Mouse (Mus musculus): ENCODE measurements around the gene Slc25a12. TPM values are rescaled to one million over a fixed set of nuclear protein-coding genes. Genes with fewer than 3 reads are reported as not detected.

Gene Slc25a12
- polyA plus RNA-seq, 1 experiment from 2014 or later: 109 TPM

- no peak overlapping the region for H3K27ac ChIP-seq
- no peaks in the 10 kb centered on the region for H3K27me3 ChIP-seq (replicated peaks)
- no peaks in the 10 kb centered on the region for H3K9me3 ChIP-seq
- no peak overlapping the region for H3K9ac ChIP-seq
- no peak overlapping the region for H3K4me3 ChIP-seq
- 93% methylated on average over 4 of the region's 4 CpGs for WGBS
- no peaks in the 10 kb centered on the region for H3K4me1 ChIP-seq
- no peak for ATAC-seq (replicated peaks)
- no peak overlapping the region for H3K4me2 ChIP-seq
- H3K36me3 ChIP-seq (replicated peaks): no peaks in the 10 kb centered on the region; the same call in 1 of the 2 replicates
These were observed 132.1 kb downstream of the Slc25a12 start for GRCm38 (mm10) chr2:71235420-71235819.

DNA sequence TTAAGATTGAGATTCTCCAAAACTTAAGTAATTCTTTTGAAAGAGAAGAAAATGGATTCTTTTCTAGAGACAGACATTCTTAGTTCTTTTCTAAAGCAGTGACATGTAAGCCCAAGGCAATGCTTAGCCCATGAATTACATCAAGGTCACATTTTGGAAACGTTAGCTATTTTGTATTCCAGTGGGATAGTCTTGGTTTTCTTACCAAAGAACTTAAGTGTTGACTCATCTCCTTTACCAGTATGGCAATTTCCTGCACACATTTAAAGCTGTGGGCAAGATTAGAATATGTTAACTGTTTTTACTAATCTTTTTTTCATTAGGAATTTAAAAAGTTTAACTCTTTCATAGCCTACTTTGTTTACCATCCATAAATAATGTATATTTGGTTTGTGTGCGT lies 134.6 kb downstream of the Slc25a12 start:
- 69% methylated on average over 2 of the region's 2 CpGs for WGBS
- no peak for ATAC-seq (replicated peaks)
- H3K36me3 ChIP-seq (replicated peaks): peaks cover 3% of the 10 kb centered on the region; the same call in 1 of the 2 replicates

GRCm38 (mm10) chr2:71231951-71232350 lies 135.6 kb downstream of the Slc25a12 start:
- no peak for ATAC-seq (replicated peaks)
- Histone ChIP-seq H3K9me3 (no peaks in the 10 kb centered on the region), H3K4me2 (no peak overlapping the region), H3K9ac (no peak overlapping the region), H3K36me3 (replicated peaks) (peaks cover 3% of the 10 kb centered on the region; the same call in 1 of the 2 replicates), H3K4me3 (no peak overlapping the region), H3K4me1 (no peaks in the 10 kb centered on the region), H3K27ac (no peak overlapping the region), H3K27me3 (replicated peaks) (no peaks in the 10 kb centered on the region)
- WGBS: 89% methylated on average over 5 of the region's 5 CpGs

More for the DNA sequence above, 134.6 kb downstream of the Slc25a12 start:
- no peaks in the 10 kb centered on the region for H3K9me3 ChIP-seq
- no peaks in the 10 kb centered on the region for H3K27me3 ChIP-seq (replicated peaks)
- H3K9ac ChIP-seq: no peak overlapping the region
- no peak overlapping the region for H3K27ac ChIP-seq
- no peak overlapping the region for H3K4me3 ChIP-seq
- H3K4me2 ChIP-seq: no peak overlapping the region
- H3K4me1 ChIP-seq: no peaks in the 10 kb centered on the region

DNA sequence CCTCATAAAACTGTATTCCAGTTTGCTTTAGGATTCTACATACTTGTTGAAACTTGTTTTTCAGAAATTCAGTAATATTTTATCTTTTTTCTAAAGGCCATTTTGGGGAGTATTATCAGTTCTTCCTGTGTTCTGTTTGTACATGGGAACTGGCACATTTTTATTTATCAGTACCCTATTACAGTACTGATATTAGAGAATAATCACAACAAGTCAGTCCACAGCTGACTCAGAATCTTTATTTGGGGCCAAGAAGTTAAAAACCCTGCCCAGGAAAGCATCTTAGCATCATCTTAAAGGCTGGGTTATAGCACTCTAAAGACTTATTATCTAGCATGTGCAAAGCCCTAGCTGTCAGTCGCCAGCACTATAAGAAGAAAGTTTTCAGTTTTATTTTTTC lies 137.9 kb downstream of the Slc25a12 start:
- Histone ChIP-seq H3K9ac (no peak overlapping the region), H3K9me3 (no peaks in the 10 kb centered on the region), H3K36me3 (replicated peaks) (peaks cover 4% of the 10 kb centered on the region; the same call in 1 of the 2 replicates), H3K4me3 (no peak overlapping the region), H3K27ac (no peak overlapping the region), H3K4me1 (no peaks in the 10 kb centered on the region), H3K4me2 (no peak overlapping the region), H3K27me3 (replicated peaks) (no peaks in the 10 kb centered on the region)
- ATAC-seq (replicated peaks): no peak
- WGBS: 86% methylated on average over 1 of the region's 1 CpGs

- Histone ChIP-seq H3K4me3 (no peak overlapping the region), H3K27me3 (replicated peaks) (no peaks in the 10 kb centered on the region), H3K36me3 (replicated peaks) (peaks cover 20% of the 10 kb centered on the region), H3K9ac (no peak overlapping the region), H3K4me2 (no peak overlapping the region), H3K27ac (no peak overlapping the region), H3K9me3 (no peaks in the 10 kb centered on the region), H3K4me1 (no peaks in the 10 kb centered on the region)
- ATAC-seq (replicated peaks): no peak
- WGBS: 25% methylated on average over 1 of the region's 1 CpGs
These were observed 140.2 kb downstream of the Slc25a12 start for GRCm38 (mm10) chr2:71227398-71227797.

Other genes starting within 250 kb of the Slc25a12 start
- 2.1 and 2.9 TPM in 2 replicates for gene Cybrd1, start 249.8 kb downstream of the Slc25a12 start, polyA plus RNA-seq (2015; fragmentation: Nextera tagmentation; extraction: Ambion mirVana)
- 171 and 181 TPM in 2 replicates for gene Dync1i2, start 156.0 kb downstream of the Slc25a12 start, polyA plus RNA-seq (2015; fragmentation: Nextera tagmentation; extraction: Ambion mirVana)
- gene Hat1, start 21.2 kb upstream of the Slc25a12 start, polyA plus RNA-seq (2015; fragmentation: Nextera tagmentation; extraction: Ambion mirVana): 42.2 and 45.7 TPM in 2 replicates
- gene Metap1d, start 85.5 kb upstream of the Slc25a12 start, polyA plus RNA-seq (2015; fragmentation: Nextera tagmentation; extraction: Ambion mirVana): 35.7 and 36.7 TPM in 2 replicates
- 44.3 and 55.9 TPM in 2 replicates for gene Dlx1, start 160.4 kb upstream of the Slc25a12 start, polyA plus RNA-seq (2015; fragmentation: Nextera tagmentation; extraction: Ambion mirVana)
- 8.0 and 10.7 TPM in 2 replicates for gene Dlx2, start 179.0 kb upstream of the Slc25a12 start, polyA plus RNA-seq (2015; fragmentation: Nextera tagmentation; extraction: Ambion mirVana)